Mouse (Mus musculus): Measurements from ENCODE around the gene Dera. TPM values are rescaled to one million over a fixed set of nuclear protein-coding genes. Genes with fewer than 3 reads are reported as not detected.

Gene Dera
- polyA plus RNA-seq, 1 experiment from 2014 or later = 62.3 TPM

DNA sequence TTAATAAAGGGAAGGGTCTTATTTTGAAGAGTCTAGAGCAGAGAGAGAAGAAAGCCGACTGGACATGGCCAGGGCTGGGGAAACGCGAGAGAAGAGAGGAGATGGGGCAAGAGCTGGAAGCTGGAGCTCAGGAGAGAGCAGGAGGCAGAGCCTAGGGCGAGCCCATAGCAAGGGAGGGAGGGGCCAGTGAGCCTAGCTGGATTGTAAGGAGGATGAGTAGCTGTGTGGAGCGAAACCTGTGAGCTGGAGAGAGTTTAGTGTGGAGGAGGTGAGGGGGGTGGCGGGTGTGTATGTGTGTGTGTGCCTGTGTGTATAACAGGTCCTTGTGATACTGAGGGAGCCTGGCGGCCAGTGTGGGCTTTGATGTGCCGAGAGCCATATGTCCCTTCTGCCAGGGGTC, 5.3 kb downstream of the Dera start:
- 51% methylated on average over 8 of the region's 8 CpGs for WGBS
- Histone ChIP-seq H3K9me3 (replicated peaks) (no peaks in the 10 kb centered on the region), H3K4me1 (replicated peaks) (peaks cover 34% of the 10 kb centered on the region), H3K4me2 (peak overlapping the region; percentile 18; the same call in 1 of the 2 replicates), H3K27me3 (replicated peaks) (no peaks in the 10 kb centered on the region), H3K36me3 (no peaks in the 10 kb centered on the region), H3K9ac (no peak overlapping the region), H3K4me3 (no peak overlapping the region), H3K27ac (ENCODE audit: poor library complexity, severe bottlenecking) (peak overlapping the region; percentile 24; the same call in 1 of the 2 replicates)
- peak; percentile 52; the same call in 1 of the 2 replicates for ATAC-seq (ENCODE audit: insufficient number of reproducible peaks, low FRiP score)

- no peak overlapping the region for H3K4me2 ChIP-seq
- no peaks in the 10 kb centered on the region for H3K27me3 ChIP-seq (replicated peaks)
- no peak for ATAC-seq (ENCODE audit: insufficient number of reproducible peaks, low FRiP score)
- peaks cover 31% of the 10 kb centered on the region for H3K4me1 ChIP-seq (replicated peaks)
- no peak overlapping the region for H3K27ac ChIP-seq (ENCODE audit: poor library complexity, severe bottlenecking)
- no peaks in the 10 kb centered on the region for H3K36me3 ChIP-seq
- 81% methylated on average over 15 of the region's 15 CpGs for WGBS
- no peak overlapping the region for H3K9ac ChIP-seq
- H3K9me3 ChIP-seq (replicated peaks) = no peaks in the 10 kb centered on the region
- H3K4me3 ChIP-seq = no peak overlapping the region
These were observed 6.6 kb downstream of the Dera start for GRCm38 (mm10) chr6:137760966-137761365.

- H3K27ac ChIP-seq (ENCODE audit: poor library complexity, severe bottlenecking) = no peak overlapping the region
- H3K9me3 ChIP-seq (replicated peaks) = no peaks in the 10 kb centered on the region
- 70% methylated on average over 3 of the region's 3 CpGs for WGBS
- peaks cover 20% of the 10 kb centered on the region for H3K4me1 ChIP-seq (replicated peaks)
- H3K4me3 ChIP-seq = no peak overlapping the region
- H3K9ac ChIP-seq = no peak overlapping the region
- no peaks in the 10 kb centered on the region for H3K27me3 ChIP-seq (replicated peaks)
- no peak overlapping the region for H3K4me2 ChIP-seq
- no peak for ATAC-seq (ENCODE audit: insufficient number of reproducible peaks, low FRiP score)
- H3K36me3 ChIP-seq = no peaks in the 10 kb centered on the region
These were observed 10.3 kb downstream of the Dera start for GRCm38 (mm10) chr6:137764572-137765210.

DNA sequence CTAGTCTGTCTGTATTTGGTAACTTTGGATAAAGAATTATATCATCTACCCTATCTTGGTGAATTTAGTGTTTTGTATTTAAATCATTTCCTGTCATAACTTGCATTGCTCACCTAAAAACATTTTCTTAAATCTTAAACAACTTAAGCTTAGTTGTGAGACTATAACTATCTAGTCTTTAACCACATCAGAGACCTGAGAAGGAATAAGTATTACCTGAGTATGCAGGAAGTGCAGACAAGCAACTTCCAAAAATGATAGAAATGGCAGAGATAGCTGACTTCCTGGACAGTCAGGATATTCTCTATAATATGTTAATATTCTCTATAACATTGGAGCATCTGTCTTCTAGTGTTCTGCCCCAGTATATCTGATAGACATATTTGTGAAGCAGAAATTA, 11.8 kb downstream of the Dera start:
- Histone ChIP-seq H3K4me3 (no peak overlapping the region), H3K4me1 (replicated peaks) (peaks cover 15% of the 10 kb centered on the region), H3K4me2 (no peak overlapping the region), H3K9ac (no peak overlapping the region), H3K36me3 (no peaks in the 10 kb centered on the region), H3K27ac (ENCODE audit: poor library complexity, severe bottlenecking) (no peak overlapping the region), H3K9me3 (replicated peaks) (no peaks in the 10 kb centered on the region), H3K27me3 (replicated peaks) (no peaks in the 10 kb centered on the region)
- no peak for ATAC-seq (ENCODE audit: insufficient number of reproducible peaks, low FRiP score)

- H3K4me1 ChIP-seq (replicated peaks) = no peaks in the 10 kb centered on the region
- H3K9me3 ChIP-seq (replicated peaks) = no peaks in the 10 kb centered on the region
- H3K4me3 ChIP-seq = no peak overlapping the region
- ATAC-seq (ENCODE audit: insufficient number of reproducible peaks, low FRiP score) = no peak
- H3K27me3 ChIP-seq (replicated peaks) = no peaks in the 10 kb centered on the region
- H3K9ac ChIP-seq = no peak overlapping the region
- no peak overlapping the region for H3K27ac ChIP-seq (ENCODE audit: poor library complexity, severe bottlenecking)
- no peaks in the 10 kb centered on the region for H3K36me3 ChIP-seq
- H3K4me2 ChIP-seq = no peak overlapping the region
- 64% methylated on average over 3 of the region's 3 CpGs for WGBS
These were observed 17.4 kb downstream of the Dera start for GRCm38 (mm10) chr6:137771621-137772250.

DNA sequence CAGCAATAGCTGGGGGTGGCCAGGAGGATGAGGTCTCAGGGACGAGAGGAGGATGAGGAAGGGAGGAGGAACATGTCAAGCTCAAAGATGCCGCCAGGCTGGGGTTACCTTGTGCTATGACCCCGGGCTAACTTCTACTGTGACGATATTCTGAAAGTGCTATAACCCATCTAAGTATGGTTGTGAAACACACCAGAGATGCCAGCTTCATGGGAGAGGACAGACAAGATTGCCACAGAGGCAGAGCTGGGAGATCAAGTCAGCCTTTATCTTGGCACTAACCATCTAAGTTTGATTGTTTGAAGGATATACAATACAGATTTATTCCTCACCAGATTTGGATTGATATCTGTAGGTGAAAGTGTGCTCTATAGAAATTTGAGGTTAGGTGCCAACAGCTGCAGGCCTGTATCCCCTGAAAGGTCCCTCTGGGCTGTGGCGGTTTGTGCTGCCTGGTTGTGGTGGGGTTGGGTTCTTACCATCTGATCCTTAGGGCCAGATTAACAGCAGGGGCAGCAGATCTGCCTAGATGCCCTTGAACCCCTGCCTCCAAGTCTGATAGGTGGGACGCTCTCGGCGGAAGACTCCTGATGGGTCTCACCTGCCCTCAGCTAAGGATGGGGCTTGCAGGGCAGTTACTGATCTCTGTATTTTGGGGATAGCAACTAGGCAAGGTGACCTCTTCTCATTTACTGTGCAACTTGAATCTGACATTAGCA, 18.7 kb downstream of the Dera start:
- 88% methylated on average over 8 of the region's 8 CpGs for WGBS
- ATAC-seq (ENCODE audit: insufficient number of reproducible peaks, low FRiP score) = no peak
- peaks cover 11% of the 10 kb centered on the region; the same call in 1 of the 2 replicates for H3K4me1 ChIP-seq (replicated peaks)
- H3K9me3 ChIP-seq (replicated peaks) = no peaks in the 10 kb centered on the region
- H3K36me3 ChIP-seq = no peaks in the 10 kb centered on the region
- H3K9ac ChIP-seq = no peak overlapping the region
- no peaks in the 10 kb centered on the region for H3K27me3 ChIP-seq (replicated peaks)
- no peak overlapping the region for H3K4me3 ChIP-seq
- H3K27ac ChIP-seq (ENCODE audit: poor library complexity, severe bottlenecking) = no peak overlapping the region
- H3K4me2 ChIP-seq = no peak overlapping the region

DNA sequence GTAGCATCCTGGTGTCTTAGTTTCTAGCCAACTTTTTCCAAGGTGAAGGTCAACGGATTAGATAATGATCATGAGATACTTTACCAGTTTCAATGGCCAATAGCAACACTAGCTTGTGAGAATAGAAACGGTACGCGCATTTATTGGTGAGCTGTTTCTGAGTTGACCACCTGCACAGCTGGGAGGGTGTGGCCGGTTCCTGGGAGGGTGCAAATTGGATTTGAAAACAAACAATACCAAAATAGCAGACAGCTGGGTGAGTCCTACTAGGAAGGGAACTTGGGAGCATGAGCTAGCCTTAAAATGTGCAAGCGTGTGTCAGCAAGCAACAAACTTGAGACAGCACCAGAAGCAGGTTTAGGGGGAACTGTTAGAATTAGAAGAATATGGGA, 19.3 kb downstream of the Dera start:
- Histone ChIP-seq H3K27ac (ENCODE audit: poor library complexity, severe bottlenecking) (no peak overlapping the region), H3K4me2 (no peak overlapping the region), H3K27me3 (replicated peaks) (no peaks in the 10 kb centered on the region), H3K36me3 (no peaks in the 10 kb centered on the region), H3K4me1 (replicated peaks) (peaks cover 16% of the 10 kb centered on the region; the same call in 1 of the 2 replicates), H3K9ac (no peak overlapping the region), H3K4me3 (no peak overlapping the region), H3K9me3 (replicated peaks) (no peaks in the 10 kb centered on the region)
- 87% methylated on average over 6 of the region's 6 CpGs for WGBS
- ATAC-seq (ENCODE audit: insufficient number of reproducible peaks, low FRiP score) = no peak

GRCm38 (mm10) chr6:137774166-137774565, 19.8 kb downstream of the Dera start:
- no peak overlapping the region for H3K27ac ChIP-seq (ENCODE audit: poor library complexity, severe bottlenecking)
- no peaks in the 10 kb centered on the region for H3K9me3 ChIP-seq (replicated peaks)
- H3K27me3 ChIP-seq (replicated peaks) = no peaks in the 10 kb centered on the region
- no peak overlapping the region for H3K4me2 ChIP-seq
- H3K4me1 ChIP-seq (replicated peaks) = peaks cover 21% of the 10 kb centered on the region; the same call in 1 of the 2 replicates
- ATAC-seq (ENCODE audit: insufficient number of reproducible peaks, low FRiP score) = no peak
- H3K4me3 ChIP-seq = no peak overlapping the region
- WGBS = 90% methylated on average over 13 of the region's 13 CpGs
- H3K36me3 ChIP-seq = 0 out of 2 replicates have a peak, but pooled peaks cover under 1% of the 10 kb centered on the region
- no peak overlapping the region for H3K9ac ChIP-seq

DNA sequence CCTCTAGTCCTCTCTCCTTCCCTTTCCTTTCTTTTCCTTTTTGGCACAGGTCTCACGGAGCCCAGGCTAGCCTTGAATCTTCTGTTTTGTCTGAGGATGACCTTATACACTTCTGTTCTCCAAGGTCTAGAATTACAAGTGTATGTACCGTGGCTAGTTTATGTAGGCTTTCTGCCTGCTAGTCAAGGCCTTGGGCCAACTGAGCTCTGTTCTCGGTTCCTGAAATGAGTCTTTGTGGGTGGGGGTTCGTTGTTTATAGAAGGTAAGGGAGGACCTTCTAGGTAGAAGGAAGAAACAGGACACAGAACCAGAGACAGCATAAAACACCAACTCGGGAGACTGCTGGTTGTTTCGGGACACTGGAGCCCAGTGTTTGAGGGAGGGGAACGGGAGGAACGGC, 20.8 kb downstream of the Dera start:
- 83% methylated on average over 8 of the region's 8 CpGs for WGBS
- H3K27me3 ChIP-seq (replicated peaks) = no peaks in the 10 kb centered on the region
- H3K9me3 ChIP-seq (replicated peaks) = no peaks in the 10 kb centered on the region
- H3K4me2 ChIP-seq = no peak overlapping the region
- ATAC-seq (ENCODE audit: insufficient number of reproducible peaks, low FRiP score) = no peak
- no peak overlapping the region for H3K4me3 ChIP-seq
- H3K4me1 ChIP-seq (replicated peaks) = peaks cover 22% of the 10 kb centered on the region; the same call in 1 of the 2 replicates
- H3K27ac ChIP-seq (ENCODE audit: poor library complexity, severe bottlenecking) = no peak overlapping the region
- no peak overlapping the region for H3K9ac ChIP-seq
- peaks cover 7% of the 10 kb centered on the region; the same call in 1 of the 2 replicates for H3K36me3 ChIP-seq

DNA sequence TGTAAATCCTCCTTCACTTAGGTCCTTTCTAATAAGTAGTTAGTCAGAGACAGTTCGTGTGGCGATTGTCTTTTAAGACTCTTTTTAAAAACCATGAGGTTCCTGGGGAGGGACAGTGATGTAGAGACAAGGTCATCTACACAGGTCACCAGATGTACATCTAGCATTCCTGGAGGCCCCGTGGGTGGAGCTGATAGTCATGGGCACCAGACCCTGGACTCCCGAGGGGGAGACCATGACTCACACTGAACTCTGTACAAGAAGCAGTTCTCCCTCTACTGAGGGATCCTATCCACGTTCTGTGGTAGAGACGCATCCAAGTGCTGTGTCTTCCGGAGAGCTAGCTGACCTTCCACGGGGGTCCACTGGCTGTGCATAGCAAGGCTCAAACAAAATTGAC, 22.6 kb downstream of the Dera start:
- Histone ChIP-seq H3K27me3 (replicated peaks) (no peaks in the 10 kb centered on the region), H3K36me3 (peaks cover 9% of the 10 kb centered on the region; the same call in 1 of the 2 replicates)
- 63% methylated on average over 8 of the region's 8 CpGs for WGBS

DNA sequence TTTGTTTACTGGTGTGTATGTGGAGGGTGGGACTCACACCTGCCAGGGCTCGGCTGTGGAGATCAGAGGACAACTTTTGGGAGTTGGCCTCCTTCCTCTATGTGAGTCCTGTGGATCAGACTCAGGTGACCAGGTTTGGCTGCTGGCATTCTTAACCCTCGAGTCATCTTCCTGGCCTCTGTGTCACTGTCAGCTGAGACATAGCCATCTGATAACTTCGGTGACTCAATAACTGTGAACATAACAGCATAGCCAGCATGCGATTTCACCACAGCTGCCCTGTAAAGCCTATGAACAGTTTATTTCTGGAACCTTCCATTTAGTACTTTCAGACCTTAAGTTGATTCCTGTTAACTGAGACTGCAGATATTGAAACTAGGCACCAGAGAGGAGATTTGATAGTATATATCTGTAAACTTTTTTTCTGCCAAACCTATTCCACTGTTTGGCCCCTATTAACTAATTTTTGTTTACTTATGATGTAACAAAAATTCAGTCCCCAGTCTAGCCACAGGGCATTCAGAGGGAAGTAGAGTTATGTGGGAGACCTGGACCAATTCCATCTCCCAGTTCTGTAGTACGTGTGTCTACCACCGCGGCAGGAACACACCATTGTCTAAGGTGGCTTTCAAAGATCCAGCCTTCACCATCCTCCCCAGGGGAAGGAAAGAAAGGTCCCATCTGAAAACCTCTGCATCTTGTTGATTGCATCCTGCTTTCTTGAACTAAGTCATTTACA, 29.7 kb downstream of the Dera start:
- ATAC-seq (ENCODE audit: insufficient number of reproducible peaks, low FRiP score) = no peak
- WGBS = 73% methylated on average over 7 of the region's 7 CpGs
- Histone ChIP-seq H3K9ac (no peak overlapping the region), H3K9me3 (replicated peaks) (no peaks in the 10 kb centered on the region), H3K36me3 (peaks cover 21% of the 10 kb centered on the region; the same call in 1 of the 2 replicates), H3K27me3 (replicated peaks) (no peaks in the 10 kb centered on the region), H3K27ac (ENCODE audit: poor library complexity, severe bottlenecking) (no peak overlapping the region), H3K4me3 (no peak overlapping the region), H3K4me1 (replicated peaks) (peaks cover 4% of the 10 kb centered on the region; the same call in 1 of the 2 replicates), H3K4me2 (no peak overlapping the region)

More for the DNA sequence above, 22.6 kb downstream of the Dera start:
- Histone ChIP-seq H3K4me2 (no peak overlapping the region), H3K4me1 (replicated peaks) (peaks cover 22% of the 10 kb centered on the region; the same call in 1 of the 2 replicates), H3K27ac (ENCODE audit: poor library complexity, severe bottlenecking) (no peak overlapping the region), H3K4me3 (no peak overlapping the region), H3K9me3 (replicated peaks) (no peaks in the 10 kb centered on the region), H3K9ac (no peak overlapping the region)
- ATAC-seq (ENCODE audit: insufficient number of reproducible peaks, low FRiP score) = no peak

Measured in heart, embryonic 12.5 days (tissue).